Mouse (Mus musculus) common myeloid progenitor, adult 5-6 weeks (primary cell): ENCODE data around the gene Cyp3a13. TPM values are rescaled to one million over a fixed set of nuclear protein-coding genes. Genes with fewer than 3 reads are reported as not detected.
"Not testable (repeated sequence)": the region's sequence is repeated elsewhere in the genome, so short reads cannot be mapped to it uniquely, and the experiment has no call there.

Experiments
- ATAC-seq: replicated peaks from 2 replicates; pipeline ENCODE4 v1.8.0; 2016; ENCODE audit warnings: low read depth, mild to moderate bottlenecking, moderate TSS enrichment, inconsistent platforms; ENCODE audit not compliant: poor library complexity, severe bottlenecking
- total RNA-seq: library from RNA; stranded (forward); fragments of 200-1000, 187-1606 nt; gene quantifications from 2 replicates; pipeline ENCODE4 v1.2.3, GENCODE M21; 2017

Cyp3a13 gene
- total RNA-seq, result not detected in 2 replicates

DNA sequence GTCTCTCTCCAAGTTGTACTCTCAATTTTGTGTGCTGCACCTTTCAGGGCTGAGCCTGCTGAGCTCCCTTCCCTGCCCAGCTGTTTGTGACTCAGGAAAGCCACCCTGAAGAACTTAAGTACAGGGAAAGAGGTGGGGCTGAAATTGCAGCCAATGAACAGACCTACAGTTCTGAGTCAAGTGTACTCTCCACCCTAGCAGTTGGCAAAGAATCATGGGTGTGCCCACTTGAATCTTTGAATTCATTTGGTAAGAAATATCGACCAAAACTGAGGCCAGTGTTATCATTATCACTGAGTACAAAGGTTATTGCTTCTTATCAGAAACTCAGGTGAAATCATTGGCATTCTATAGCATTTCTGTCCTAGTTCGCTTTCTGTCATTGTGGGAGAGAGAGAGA, at the start of gene Cyp3a13:
Gene Cyp3a13, minus strand, starts transcription at position 88 of the 400 bp plus-strand sequence.
- ATAC-seq, result no peak

DNA sequence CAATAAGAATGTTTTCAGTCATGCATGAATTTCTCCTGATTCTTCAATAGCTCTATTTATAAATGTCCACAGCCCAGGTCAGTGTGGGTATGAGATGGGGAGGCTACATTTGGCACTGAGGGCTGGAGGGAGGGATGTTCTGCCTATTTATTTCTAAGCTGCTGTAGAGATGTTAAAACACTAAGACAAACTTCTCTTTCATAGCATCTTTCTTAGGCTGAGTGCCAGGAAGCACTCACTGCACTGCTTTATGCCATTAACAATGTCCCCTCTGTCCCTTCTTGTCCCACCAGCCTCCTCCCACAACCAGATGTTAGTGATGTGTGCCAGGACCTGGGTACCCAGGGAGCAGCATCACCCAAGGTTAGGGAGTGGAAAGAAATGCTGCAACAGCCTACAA, 45.1 kb upstream of the Cyp3a13 start:
- no peak for ATAC-seq

DNA sequence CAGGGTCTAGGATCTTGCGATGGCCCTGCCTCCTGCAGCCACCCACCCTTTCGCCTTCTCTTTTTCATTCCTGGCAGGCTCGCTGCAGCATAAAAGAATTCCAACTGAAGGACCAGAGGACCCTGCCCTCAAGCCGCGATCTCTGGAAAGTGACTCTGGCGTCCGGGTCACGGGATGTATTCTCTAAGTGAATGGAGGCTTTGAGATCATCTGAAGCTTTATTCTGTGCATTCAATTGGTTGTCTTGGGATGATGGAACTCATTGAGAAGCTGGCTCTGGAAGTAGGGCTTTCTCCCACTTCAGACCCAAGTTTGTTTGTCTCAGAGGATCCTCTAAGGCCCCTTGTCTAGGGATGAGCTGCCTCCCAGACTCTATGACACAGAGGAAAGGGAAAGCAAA, 41.5 kb upstream of the Cyp3a13 start, which contains the start of gene Gjc3:
Gene Gjc3, minus strand, starts transcription at position 154 of the 400 bp plus-strand sequence.
- ATAC-seq, result no peak

DNA sequence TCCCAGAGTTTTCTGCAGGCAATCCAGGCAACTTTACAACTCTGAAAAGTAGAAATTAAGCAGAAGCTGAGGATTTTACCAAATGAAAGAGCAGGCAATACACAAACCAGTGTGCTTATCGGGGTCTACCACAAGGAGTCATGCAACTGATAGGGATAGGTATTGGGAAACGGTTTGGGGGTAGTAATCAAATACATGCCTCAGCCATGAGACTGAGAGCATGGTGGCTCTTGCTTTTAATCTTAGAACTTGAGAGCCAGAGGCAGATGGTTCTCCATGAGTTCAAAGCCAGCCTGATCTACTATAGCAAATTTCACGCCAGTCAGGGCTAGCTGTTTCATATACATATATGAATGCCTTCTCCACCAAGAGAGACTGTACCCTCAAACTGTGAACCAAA, 35.0 kb upstream of the Cyp3a13 start:
- no peak for ATAC-seq

DNA sequence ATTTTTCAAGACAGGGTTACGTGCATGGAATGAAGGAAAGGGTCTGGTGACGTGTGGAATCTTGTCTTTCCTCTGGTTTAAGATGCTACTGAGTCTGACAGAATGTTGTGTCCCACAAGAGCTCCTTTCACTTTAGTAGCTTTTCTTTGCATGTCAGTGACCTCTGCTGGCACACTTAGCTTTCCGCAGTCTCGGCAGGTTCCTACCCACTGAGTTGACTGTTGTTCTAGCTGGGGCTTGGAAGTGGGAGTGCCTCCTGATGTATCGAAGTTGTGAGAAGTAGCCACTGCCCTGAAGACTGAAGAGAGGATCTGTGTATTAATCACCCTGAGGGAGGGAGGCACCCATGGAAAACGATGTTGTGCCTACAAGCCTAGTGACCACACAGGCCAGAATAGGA, 29.8 kb upstream of the Cyp3a13 start:
- ATAC-seq, result no peak

DNA sequence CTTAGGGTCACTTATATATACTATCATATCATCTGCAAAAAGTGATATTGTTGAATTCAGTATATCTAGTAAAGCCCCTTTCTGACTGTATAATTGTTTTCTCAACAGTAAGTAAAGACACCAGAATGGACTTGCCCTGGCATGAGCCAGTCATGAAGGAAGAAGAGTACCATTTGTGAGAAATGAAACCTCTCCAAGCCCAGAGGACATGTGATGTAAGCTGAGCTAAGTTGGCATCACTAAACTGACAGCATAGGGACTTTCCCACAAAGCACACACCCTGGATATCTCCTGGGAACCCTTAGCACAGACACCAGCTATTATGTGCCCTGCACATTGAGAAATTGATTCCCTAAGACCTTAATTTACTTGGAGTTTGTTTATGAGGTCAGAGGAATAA, 25.9 kb upstream of the Cyp3a13 start:
- ATAC-seq, result no peak

DNA sequence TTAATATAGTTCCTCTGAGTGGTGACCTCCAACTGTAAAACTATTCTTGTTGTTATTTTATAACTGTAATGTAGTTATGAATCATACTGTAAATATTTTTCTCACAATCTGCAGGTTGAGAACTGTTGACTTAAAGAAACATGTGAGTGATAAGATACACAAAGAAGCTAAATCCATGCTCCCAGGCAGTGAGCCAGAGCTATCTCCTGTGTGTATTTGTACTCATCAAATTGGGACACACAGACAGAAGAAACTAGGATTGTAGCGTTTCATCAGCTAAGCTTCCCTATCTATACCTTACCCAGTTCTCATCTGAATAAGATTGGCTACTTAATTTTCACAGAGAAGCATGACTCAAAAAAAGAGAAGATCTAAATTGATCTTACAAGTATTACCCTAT, 21.7 kb upstream of the Cyp3a13 start:
- ATAC-seq, result no peak

DNA sequence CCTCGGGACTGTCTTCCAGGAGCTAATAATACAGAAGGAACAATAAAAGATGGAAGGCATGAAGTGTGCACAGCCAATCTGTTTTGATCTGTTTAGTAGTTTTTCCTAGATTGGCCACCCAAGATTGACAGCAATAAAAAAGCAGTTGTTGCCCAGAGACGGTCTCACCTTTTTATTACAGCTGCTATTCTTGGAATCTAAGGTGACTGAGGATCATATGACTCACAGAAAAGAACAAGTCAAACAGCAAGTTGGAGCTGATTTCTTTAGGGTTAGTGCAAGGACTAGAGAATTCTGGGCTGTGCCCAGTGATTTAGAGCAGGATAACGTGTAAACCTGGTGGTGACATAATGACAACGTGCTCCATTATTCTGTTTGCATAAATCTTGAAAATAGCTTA, 19.5 kb upstream of the Cyp3a13 start:
- no peak for ATAC-seq

DNA sequence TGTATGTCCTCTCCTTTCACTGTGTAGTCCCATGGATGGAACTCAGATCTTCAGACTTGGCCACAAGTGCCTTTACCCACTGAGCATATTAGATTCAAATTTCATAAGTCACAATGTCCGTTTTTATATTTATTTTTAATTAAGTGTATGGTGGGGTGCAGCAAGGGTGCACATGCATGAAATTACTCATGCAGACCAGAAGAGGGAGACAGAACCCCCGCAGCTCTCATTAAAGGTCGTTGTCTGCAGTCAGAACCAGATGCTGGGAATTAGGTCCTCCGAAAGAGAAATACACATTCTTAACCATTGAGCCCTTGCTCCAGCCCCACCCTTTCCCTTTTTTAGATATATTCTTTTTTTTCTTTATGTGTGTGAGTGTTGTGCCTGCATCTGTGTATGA, 15.8 kb upstream of the Cyp3a13 start:
- ATAC-seq, result 0 out of 2 replicates have a peak, but pooled peaks have one; percentile 32

DNA sequence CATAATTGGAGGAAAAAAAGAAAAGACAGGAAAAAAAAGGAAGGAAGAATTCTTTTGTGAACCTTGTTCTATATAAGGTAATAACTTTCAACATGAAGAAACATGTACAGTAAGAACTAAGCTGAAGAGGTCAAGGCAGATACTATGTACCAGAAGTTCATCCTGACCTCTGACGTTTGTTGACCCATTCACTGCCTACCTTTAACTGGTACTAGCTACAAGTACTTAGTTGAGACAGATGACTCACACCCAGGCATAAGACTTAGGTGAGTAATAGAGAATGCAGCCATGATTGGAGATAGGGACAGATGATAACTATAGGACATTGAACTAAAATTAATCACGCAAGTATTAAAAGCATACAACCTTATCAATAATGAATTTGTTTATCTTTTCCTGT, 15.1 kb upstream of the Cyp3a13 start:
- no peak for ATAC-seq

DNA sequence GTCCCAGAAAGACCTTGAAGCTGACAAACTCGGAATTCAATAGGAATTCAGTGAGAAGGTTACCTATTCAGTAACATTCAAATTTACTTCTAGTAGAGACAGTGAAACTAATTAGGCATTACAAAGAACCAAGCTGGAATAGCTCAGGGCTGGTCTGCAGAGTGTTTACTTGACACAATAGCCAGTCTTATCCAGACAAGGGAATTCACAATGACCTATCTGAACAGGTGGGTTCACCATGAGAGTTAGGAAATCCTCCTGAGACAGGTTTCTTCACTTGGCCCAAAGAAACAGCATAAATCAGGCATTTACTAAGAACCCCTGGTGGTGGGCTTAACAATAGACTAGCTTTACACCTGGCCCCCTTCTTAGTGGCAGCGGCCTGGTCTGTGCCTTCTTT, 12.5 kb upstream of the Cyp3a13 start:
- ATAC-seq, result not testable (repeated sequence)

DNA sequence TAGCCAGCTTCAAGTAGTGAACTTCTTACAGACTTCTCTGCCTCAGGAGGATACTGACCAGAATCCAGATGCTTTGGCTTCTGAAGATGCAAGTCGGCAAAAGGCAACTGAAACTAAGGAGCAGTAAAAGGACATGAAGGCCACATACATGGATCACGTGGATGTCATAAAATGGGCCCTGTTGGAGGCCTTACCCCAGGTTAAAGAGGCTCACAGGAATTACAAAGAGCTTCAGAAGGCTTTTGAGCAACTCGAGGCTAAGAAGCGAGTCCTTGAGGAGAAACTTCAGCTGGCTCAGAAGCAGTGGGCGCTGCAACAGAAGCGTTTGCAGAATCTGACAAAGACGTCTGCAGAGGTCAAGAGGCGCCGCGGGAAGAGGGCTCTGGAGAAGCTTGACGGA, 7.0 kb upstream of the Cyp3a13 start:
- no peak for ATAC-seq

DNA sequence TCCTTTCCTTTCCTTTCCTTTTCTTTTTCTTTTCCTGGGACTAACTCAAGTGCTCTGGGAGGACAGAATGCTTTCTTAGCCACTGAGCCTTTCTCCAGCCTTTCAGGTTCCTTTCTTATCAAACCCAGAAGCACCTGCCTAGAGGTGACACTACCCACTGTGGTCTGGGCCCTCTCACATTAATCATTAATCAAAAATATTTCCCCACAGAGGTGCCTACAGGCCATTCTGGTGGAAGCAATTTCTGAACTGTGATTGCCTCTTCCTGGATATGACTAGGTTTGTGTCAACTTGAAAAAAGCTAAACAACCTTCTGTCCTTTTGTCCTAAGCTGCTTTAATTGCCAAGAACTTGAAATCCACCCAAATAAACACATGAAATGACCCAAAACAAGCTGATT, 752 bp upstream of the Cyp3a13 start:
- ATAC-seq, result no peak

DNA sequence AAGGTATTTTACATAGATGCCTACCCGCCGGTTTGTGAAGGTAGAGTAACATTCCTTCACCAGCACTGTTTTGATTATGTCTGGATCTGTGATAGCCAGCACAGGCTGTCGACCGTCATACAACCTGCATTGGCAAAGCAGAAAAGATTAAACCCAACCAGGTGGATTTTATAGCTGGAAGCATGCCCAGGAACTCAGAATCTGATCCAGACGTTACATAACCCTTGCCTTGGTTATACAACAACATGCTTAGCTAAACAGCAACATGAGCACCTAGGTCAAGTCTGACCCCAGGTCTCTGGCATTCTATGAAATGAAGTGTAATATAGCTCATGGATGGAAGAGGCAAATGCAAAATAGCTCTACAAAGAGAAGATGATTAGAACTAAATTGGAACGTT, 5.9 kb downstream of the Cyp3a13 start:
- no peak for ATAC-seq

DNA sequence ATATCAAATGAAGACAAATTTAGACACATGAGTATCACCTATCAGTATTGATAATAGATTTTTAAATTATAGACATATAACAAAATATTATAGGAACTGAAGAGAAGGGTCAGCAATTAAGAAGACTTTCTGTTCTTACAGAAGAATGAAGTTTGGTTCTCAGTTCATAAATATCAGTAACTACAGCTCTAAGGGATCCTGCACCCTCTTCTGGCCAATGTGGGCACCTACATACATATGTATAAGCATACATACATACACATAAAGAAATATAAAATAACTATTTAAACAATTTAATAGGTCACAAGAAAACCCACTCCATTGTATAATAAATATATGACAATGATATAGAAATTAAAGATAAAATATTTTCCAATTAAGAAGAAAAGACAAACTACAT, 6.9 kb downstream of the Cyp3a13 start:
- ATAC-seq, result no peak

DNA sequence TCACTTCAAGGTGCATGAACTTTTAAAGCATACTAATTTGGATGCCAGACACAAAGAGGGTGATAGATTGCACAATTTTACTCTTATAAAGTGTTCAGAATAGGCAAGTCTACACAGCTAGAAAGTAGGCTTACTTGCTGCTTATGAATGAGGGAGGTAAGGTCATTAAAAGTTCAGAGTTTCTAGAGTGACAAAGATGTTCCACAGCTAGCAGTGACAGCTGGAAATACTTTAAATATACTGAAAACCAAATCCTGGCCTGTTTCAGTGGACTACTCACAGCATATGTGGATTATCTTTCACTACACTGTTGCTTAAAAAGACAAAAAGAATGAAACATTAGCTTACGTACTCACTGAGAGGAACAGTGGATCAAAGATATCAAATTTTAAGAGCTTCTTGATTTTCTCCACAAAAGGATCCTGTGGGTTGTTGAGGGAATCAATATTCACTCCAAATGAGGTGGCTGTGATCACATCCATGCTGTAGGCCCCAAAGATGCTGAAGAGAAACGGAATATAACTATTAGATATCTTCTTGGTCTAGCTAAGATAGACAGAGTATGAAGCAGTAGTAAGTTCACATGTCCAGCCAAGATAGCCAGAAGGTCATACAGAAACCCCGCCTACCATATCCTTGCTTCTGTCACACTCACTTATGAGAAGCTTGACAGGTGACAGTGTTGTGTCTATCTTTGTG, 11.7 kb downstream of the Cyp3a13 start:
- ATAC-seq, result no peak

DNA sequence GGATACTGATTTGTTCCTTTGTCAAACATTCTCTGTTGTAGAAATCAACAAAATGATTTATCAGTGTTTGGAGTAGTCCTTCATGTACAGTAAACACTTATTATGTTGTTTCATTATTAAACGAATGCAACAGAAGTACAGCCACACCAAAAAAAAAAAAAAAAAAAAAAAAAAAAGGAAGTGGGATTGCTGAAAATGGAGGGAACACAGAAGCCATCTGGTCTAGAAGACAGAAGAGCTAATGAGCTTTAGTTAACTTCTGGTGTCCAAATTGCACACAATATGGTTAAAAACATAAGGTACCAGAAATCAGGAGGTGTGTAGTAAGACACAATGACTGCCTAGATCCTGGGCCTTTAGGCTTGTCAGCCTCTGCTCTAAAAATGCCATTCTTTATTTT, 23.6 kb downstream of the Cyp3a13 start:
- ATAC-seq, result no peak

DNA sequence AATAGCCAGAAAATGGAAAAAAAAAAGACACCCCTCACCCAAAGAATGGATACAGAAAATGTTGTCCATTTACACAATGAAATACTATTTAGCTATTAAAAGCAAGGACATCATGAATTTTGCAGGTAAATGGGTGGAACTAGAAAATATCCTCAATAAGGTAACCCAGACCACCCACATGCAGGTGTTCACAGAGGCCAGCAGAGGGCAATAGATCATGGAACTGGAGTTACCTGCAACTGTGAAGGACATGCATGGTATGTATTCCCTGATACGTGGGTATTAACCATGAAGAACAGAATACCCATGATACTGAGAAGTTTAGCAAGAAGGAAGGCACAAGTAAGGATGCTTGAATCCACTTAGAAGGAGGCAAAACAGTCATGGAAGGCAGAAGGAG, 28.5 kb downstream of the Cyp3a13 start:
- no peak for ATAC-seq

DNA sequence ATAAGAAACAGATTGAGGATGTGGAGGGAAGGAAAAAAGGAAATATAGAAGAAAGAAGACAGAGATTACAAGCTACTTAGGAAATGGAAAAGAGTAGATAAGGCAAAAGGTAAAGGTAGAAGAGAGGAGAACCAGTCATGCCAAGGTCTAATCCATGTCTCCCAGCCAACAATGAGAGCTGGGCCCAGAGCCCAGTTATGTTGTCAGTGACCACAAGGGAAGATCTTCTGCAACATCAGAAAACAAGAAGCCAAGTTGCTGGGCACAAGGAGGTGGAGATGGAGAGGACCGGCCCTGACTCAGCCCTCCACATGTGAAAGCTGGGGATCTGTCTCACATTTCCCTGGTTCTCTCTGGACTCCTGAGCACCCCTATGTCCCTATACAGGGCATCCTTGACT, 33.8 kb downstream of the Cyp3a13 start:
- no peak for ATAC-seq

DNA sequence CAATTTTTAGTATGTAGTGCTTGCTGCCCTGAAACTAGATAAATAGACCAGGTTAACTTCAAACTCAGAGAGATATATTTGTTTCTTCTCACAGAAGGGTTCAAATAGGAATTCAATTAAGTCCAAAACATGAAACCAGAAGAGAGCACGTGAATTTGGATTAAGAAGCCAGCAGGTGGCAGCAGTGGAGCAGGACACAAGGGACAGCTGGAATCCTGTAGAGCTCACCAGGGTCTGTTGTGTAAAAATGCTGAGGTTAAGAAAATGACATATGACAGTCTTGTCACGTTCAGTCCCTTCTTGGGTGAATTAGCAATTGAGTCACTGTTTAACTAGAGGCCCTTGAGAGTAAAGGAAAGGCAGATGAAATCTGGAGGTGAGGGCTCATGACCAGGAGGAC, 35.5 kb downstream of the Cyp3a13 start:
- ATAC-seq, result peak; percentile 74

DNA sequence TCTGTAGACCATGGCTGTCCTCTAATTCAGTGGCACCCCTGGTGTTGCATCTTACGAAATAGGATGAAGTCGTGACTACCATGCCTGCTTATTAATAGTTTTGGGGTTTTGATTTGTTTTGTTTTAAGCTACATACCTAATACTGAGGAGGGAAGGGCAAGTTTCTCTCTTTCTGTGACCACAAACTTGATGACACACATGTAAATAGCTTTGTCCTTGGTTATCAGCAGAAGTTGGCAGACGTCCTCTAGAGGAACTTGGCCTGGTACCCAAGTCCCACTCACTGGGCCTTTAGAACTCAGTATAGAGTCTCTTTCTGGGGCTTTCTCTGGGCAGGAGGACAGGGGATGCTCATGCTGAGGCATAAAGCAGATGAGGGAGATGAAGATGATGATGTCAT, 38.1 kb downstream of the Cyp3a13 start:
- 0 out of 2 replicates have a peak, but pooled peaks have one; percentile 29 for ATAC-seq

DNA sequence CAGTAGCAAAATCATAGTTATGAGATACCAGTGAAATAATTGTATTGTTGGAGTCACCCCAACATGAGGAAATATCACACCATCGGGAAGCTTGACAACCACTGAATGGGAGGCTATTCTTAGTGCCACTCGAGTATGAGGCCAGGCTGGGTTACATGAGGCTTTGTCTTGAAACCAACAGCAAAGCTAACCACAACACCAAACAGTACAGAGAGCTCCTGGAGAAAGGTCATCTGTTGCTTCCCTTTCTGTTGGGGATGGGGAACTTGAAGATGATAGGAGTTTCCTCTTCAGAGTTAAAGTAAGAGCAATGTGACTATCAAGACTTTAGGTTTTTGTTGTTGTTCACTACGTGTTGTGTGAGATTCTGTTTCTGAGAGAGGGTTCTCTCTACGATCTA, 38.5 kb downstream of the Cyp3a13 start:
- peak; percentile 81 for ATAC-seq
